Mouse (Mus musculus): ENCODE data around the gene Gm10912. TPM values are rescaled to one million over a fixed set of nuclear protein-coding genes. Genes with fewer than 3 reads are reported as not detected.

The Gm10912 gene
- polyA plus RNA-seq, 1 experiment from 2014 or later: not detected

DNA sequence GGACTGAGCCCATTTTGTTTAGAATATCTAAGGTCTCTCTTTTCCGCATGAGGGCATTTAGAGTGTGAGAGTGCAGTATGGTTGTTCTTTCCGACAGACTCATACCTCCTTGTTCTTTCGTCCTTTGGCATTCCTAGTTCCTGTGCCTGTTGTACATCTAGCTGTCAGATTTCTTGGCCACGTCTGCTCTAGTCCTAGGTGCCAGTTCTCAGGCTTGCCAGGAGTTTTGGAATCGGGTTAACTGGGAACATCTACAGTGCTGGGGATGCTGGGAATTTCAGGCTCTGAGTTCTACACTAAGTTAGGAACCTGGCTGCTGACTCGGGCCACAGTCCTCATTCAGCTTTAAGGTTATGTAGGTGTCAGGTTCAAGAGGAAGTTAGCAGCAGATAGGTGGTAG lies 30.0 kb upstream of the Gm10912 start:
- Histone ChIP-seq H3K9me3 (replicated peaks; ENCODE audit: control insufficient read depth, low read length) (no peaks in the 10 kb centered on the region), H3K4me2 (ENCODE audit: low read depth, low read length) (no peak overlapping the region), H3K4me1 (ENCODE audit: control insufficient read depth, insufficient read depth, low read length) (no peaks in the 10 kb centered on the region; the same call in none of the 2 replicates), H3K27ac (ENCODE audit: low read length) (no peak overlapping the region), H3K27me3 (ENCODE audit: control insufficient read depth, insufficient read depth, low read length) (no peaks in the 10 kb centered on the region), H3K9ac (ENCODE audit: low read length) (no peak overlapping the region), H3K36me3 (ENCODE audit: control insufficient read depth, insufficient read depth, low read length) (peaks cover 6% of the 10 kb centered on the region; the same call in 1 of the 2 replicates), H3K4me3 (replicated peaks; ENCODE audit: low read length) (no peak overlapping the region)
- 73% methylated on average over 6 of the region's 6 CpGs for WGBS
- no peak; the same call in 1 of the 2 replicates for ATAC-seq (ENCODE audit: insufficient read depth, low FRiP score)

DNA sequence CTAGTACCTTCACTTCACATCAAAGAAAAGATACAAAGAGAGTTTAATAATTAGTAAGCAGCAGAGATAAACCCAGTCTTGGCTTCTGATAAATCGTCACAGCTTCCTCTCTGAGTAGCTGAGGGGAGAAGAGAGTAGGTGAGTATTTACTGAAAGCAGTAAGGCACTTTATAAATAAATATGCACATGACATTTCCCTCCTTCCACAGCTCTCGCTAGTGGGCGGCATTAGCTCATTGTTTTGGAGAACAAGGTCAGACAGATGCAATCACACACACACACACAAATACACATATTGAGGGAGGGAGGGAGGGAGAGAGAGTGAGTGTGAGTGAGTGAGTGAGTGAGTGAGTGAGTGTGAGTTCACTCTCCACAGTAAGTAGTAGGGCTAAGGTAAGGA lies 29.3 kb upstream of the Gm10912 start:
- no peak for ATAC-seq (ENCODE audit: insufficient read depth, low FRiP score)
- no peaks in the 10 kb centered on the region for H3K27me3 ChIP-seq (ENCODE audit: control insufficient read depth, insufficient read depth, low read length)
- no peak overlapping the region for H3K27ac ChIP-seq (ENCODE audit: low read length)
- H3K4me3 ChIP-seq (replicated peaks; ENCODE audit: low read length): no peak overlapping the region
- peaks cover 6% of the 10 kb centered on the region; the same call in 1 of the 2 replicates for H3K36me3 ChIP-seq (ENCODE audit: control insufficient read depth, insufficient read depth, low read length)
- H3K4me1 ChIP-seq (ENCODE audit: control insufficient read depth, insufficient read depth, low read length): peaks cover under 1% of the 10 kb centered on the region
- H3K4me2 ChIP-seq (ENCODE audit: low read depth, low read length): no peak overlapping the region
- no peaks in the 10 kb centered on the region for H3K9me3 ChIP-seq (replicated peaks; ENCODE audit: control insufficient read depth, low read length)
- H3K9ac ChIP-seq (ENCODE audit: low read length): no peak overlapping the region
- WGBS: 53% methylated on average over 3 of the region's 3 CpGs

DNA sequence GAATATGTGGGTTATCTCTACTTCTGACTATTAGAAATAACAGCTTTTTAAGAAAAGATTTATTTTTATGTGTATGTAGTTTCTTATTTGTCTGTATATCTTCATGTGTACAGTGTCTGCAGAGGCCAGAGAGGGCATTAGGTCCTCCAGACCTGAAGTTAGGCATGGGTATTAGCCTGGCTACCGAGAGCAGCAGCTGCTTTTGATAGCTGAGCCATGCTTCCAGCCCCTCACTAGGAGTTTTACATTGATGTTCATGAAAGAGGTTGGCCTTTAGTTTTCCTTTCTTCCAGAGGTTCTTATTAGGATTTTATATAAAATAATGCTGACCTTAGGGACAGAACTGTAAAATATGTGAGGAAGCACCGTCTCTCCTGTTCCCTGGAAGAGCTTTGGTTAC lies 27.4 kb upstream of the Gm10912 start:
- no peak for ATAC-seq (ENCODE audit: insufficient read depth, low FRiP score)
- Histone ChIP-seq H3K4me3 (replicated peaks; ENCODE audit: low read length) (no peak overlapping the region), H3K9ac (ENCODE audit: low read length) (no peak overlapping the region), H3K36me3 (ENCODE audit: control insufficient read depth, insufficient read depth, low read length) (peaks cover 6% of the 10 kb centered on the region; the same call in 1 of the 2 replicates), H3K9me3 (replicated peaks; ENCODE audit: control insufficient read depth, low read length) (no peaks in the 10 kb centered on the region), H3K4me1 (ENCODE audit: control insufficient read depth, insufficient read depth, low read length) (peaks cover 5% of the 10 kb centered on the region), H3K4me2 (ENCODE audit: low read depth, low read length) (no peak overlapping the region), H3K27ac (ENCODE audit: low read length) (no peak overlapping the region), H3K27me3 (ENCODE audit: control insufficient read depth, insufficient read depth, low read length) (no peaks in the 10 kb centered on the region)
- 75% methylated on average over 2 of the region's 2 CpGs for WGBS

DNA sequence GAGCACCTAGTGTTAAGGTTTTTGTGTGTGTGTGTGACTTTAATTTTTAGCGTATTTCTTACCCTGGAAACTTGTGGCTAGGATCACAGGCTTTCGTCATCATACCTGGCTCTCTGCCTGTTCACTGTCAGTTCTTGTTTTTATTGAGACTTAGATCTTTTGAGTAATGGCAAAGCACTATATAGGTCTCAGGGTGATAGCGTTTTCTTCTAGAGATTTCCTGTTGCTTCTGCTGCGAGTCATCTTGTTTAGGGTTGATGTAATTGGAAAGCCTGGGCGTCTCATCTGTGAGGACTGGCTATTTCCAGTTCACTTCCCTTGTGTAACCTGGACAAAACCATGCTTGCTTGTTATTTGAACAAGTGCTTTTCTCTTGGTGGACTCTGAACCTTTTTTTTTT lies 24.0 kb upstream of the Gm10912 start:
- Histone ChIP-seq H3K9me3 (replicated peaks; ENCODE audit: control insufficient read depth, low read length) (no peaks in the 10 kb centered on the region), H3K9ac (ENCODE audit: low read length) (no peak overlapping the region), H3K4me1 (ENCODE audit: control insufficient read depth, insufficient read depth, low read length) (peaks cover 5% of the 10 kb centered on the region), H3K36me3 (ENCODE audit: control insufficient read depth, insufficient read depth, low read length) (0 out of 2 replicates have a peak, but pooled peaks cover 6% of the 10 kb centered on the region), H3K27ac (ENCODE audit: low read length) (no peak overlapping the region), H3K4me3 (replicated peaks; ENCODE audit: low read length) (no peak overlapping the region), H3K27me3 (ENCODE audit: control insufficient read depth, insufficient read depth, low read length) (no peaks in the 10 kb centered on the region), H3K4me2 (ENCODE audit: low read depth, low read length) (no peak overlapping the region)
- 43% methylated on average over 5 of the region's 5 CpGs for WGBS
- ATAC-seq (ENCODE audit: insufficient read depth, low FRiP score): no peak

DNA sequence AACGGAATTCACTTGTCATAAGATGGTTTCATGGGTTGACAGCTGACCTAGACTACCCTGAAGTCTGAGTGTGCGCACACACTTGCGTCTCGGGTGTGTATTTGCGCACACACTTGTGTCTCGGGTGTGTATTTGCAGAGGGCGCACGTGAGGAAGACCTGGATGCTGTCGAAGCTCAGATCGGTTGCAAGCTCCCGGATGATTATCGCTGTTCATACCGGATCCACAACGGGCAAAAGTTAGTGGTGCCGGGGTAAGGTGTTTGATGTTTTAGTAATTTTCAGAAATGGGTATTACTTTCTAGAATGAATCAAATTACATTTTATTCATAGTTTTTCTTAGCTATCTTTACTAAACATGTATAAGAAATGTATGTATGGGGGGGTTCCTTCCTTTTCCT lies 22.9 kb upstream of the Gm10912 start:
- H3K9me3 ChIP-seq (replicated peaks; ENCODE audit: control insufficient read depth, low read length): no peaks in the 10 kb centered on the region
- no peaks in the 10 kb centered on the region for H3K27me3 ChIP-seq (ENCODE audit: control insufficient read depth, insufficient read depth, low read length)
- no peak overlapping the region for H3K9ac ChIP-seq (ENCODE audit: low read length)
- 91% methylated on average over 15 of the region's 15 CpGs for WGBS
- ATAC-seq (ENCODE audit: insufficient read depth, low FRiP score): no peak
- peaks cover 5% of the 10 kb centered on the region for H3K4me1 ChIP-seq (ENCODE audit: control insufficient read depth, insufficient read depth, low read length)
- H3K36me3 ChIP-seq (ENCODE audit: control insufficient read depth, insufficient read depth, low read length): 0 out of 2 replicates have a peak, but pooled peaks cover 2% of the 10 kb centered on the region
- H3K4me3 ChIP-seq (replicated peaks; ENCODE audit: low read length): no peak overlapping the region
- no peak overlapping the region for H3K4me2 ChIP-seq (ENCODE audit: low read depth, low read length)
- H3K27ac ChIP-seq (ENCODE audit: low read length): no peak overlapping the region

DNA sequence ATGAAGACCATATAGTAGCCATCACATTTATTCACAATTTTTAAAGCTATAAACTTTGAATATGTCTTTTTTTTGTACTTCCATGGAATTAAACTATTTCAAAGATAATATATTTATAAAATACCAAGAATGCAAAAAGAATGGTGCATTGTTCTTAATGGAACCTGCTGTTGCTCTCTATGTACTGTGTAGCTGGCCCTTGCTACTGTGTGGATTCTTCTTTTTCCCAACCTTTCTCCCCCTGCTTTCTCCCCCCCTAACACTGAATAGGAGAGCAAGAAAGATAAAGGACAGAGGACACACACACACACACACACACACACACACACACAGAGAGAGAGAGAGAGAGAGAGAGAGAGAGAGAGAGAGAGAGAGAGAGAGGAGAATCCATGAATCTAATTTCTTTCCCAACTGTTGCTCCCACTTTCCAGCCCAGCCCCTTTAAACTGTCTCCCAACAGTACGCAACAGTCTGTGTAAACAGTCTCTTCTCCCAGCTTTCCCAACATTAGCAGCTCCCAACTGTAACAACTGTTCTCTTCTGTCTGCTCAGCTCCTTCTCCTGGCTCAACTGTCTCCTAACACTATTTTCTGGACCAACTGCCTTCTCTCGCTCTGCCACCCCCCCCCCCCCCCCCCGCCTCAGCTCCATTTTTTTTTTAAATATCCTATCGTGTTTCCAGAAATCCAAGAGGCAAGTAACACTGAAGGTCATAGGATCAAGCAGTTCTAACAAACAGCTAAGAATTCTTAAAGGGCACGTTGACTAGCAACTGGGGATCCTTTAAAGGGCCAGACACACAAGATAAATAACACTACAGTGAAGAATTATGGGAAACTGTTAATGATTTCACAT lies 21.8 kb upstream of the Gm10912 start:
- Histone ChIP-seq H3K36me3 (ENCODE audit: control insufficient read depth, insufficient read depth, low read length) (0 out of 2 replicates have a peak, but pooled peaks cover 2% of the 10 kb centered on the region), H3K4me1 (ENCODE audit: control insufficient read depth, insufficient read depth, low read length) (peaks cover 5% of the 10 kb centered on the region), H3K4me2 (ENCODE audit: low read depth, low read length) (no peak overlapping the region), H3K27ac (ENCODE audit: low read length) (no peak overlapping the region), H3K9me3 (replicated peaks; ENCODE audit: control insufficient read depth, low read length) (no peaks in the 10 kb centered on the region), H3K27me3 (ENCODE audit: control insufficient read depth, insufficient read depth, low read length) (no peaks in the 10 kb centered on the region), H3K9ac (ENCODE audit: low read length) (no peak overlapping the region), H3K4me3 (replicated peaks; ENCODE audit: low read length) (no peak overlapping the region)
- WGBS: 36% methylated on average over 3 of the region's 5 CpGs
- 0 out of 2 replicates have a peak, but pooled peaks have one; percentile 62 for ATAC-seq (ENCODE audit: insufficient read depth, low FRiP score)

DNA sequence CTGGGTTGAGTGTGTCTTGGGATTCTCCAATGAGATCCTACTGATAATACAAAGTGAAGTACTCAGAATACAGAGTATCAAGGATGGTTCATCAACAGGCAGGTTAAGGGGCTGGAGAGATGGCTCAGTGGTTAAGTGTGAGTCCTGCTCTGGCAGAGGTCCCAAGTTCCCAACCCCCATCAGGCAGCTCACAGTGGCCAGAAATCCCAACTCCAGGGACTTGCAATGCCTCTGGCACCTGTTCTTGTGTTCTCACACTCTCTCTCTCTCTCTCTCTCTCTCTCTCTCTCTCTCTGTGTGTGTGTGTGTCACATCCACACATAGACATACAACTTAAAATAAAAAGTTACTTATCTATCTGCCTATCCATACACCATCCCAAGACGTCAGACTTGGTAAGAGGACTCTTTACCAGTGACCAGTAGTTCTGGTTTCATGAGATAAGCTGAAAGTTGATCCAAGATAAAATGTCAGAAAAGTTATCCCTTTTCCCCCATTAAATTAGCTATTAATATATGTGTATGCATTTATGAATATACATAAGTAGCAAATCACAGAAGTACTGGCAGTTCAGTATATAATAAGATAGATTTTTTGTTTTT lies 21.0 kb upstream of the Gm10912 start:
- WGBS: 49% methylated on average over 1 of the region's 1 CpGs
- H3K27me3 ChIP-seq (ENCODE audit: control insufficient read depth, insufficient read depth, low read length): no peaks in the 10 kb centered on the region
- no peak for ATAC-seq (ENCODE audit: insufficient read depth, low FRiP score)
- H3K9ac ChIP-seq (ENCODE audit: low read length): no peak overlapping the region
- H3K4me2 ChIP-seq (ENCODE audit: low read depth, low read length): no peak overlapping the region
- no peak overlapping the region for H3K27ac ChIP-seq (ENCODE audit: low read length)
- no peaks in the 10 kb centered on the region for H3K9me3 ChIP-seq (replicated peaks; ENCODE audit: control insufficient read depth, low read length)
- no peak overlapping the region for H3K4me3 ChIP-seq (replicated peaks; ENCODE audit: low read length)
- H3K36me3 ChIP-seq (ENCODE audit: control insufficient read depth, insufficient read depth, low read length): 0 out of 2 replicates have a peak, but pooled peaks cover 2% of the 10 kb centered on the region
- peaks cover 5% of the 10 kb centered on the region for H3K4me1 ChIP-seq (ENCODE audit: control insufficient read depth, insufficient read depth, low read length)

DNA sequence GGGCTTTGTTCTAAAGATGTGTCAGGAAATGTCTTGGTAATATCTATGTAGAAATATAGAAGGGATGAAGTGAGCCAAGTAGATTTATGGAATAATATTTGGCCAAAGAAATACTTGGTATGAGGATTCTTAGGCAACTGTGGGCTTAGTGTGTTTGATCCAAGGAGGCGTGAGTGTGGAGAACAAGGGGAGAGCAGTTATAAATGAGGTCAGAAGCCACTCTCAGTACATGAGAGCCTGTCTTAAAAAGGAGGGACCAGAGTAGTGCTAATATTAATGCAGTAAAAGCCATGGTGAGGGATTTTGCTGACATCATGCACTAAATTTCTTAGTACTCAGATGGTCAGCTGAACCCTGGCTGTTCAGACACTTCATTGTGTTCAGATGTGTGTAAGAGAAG lies 7.2 kb upstream of the Gm10912 start:
- H3K9me3 ChIP-seq (replicated peaks; ENCODE audit: control insufficient read depth, low read length): no peaks in the 10 kb centered on the region
- H3K36me3 ChIP-seq (ENCODE audit: control insufficient read depth, insufficient read depth, low read length): peaks cover 9% of the 10 kb centered on the region; the same call in 1 of the 2 replicates
- no peak overlapping the region for H3K27ac ChIP-seq (ENCODE audit: low read length)
- no peaks in the 10 kb centered on the region for H3K4me1 ChIP-seq (ENCODE audit: control insufficient read depth, insufficient read depth, low read length)
- no peak overlapping the region for H3K9ac ChIP-seq (ENCODE audit: low read length)
- ATAC-seq (ENCODE audit: insufficient read depth, low FRiP score): no peak
- no peak overlapping the region for H3K4me2 ChIP-seq (ENCODE audit: low read depth, low read length)
- no peaks in the 10 kb centered on the region for H3K27me3 ChIP-seq (ENCODE audit: control insufficient read depth, insufficient read depth, low read length)
- H3K4me3 ChIP-seq (replicated peaks; ENCODE audit: low read length): no peak overlapping the region
- 72% methylated on average over 1 of the region's 1 CpGs for WGBS

DNA sequence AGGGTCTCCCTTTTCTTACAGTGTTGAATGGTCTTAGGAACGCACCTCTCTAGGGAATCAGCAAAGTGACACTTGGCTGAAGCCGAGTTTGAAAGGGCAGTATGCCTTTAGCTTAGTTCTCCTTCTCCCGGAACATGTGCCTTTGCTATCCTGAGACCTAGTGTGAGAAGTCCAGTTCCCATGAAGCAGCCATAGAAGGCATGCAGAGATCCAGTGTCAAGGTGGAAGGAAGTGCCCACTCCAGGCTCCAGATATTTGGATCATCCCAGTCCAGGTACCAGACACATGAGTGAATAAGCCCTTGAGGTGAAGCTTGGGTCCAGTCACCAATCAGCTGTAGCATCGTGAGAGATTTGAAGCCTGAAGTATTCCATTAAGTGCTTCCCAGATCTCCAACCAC lies 6.7 kb upstream of the Gm10912 start:
- H3K36me3 ChIP-seq (ENCODE audit: control insufficient read depth, insufficient read depth, low read length): peaks cover 6% of the 10 kb centered on the region; the same call in 1 of the 2 replicates
- no peak overlapping the region for H3K4me3 ChIP-seq (replicated peaks; ENCODE audit: low read length)
- H3K9ac ChIP-seq (ENCODE audit: low read length): no peak overlapping the region
- H3K27me3 ChIP-seq (ENCODE audit: control insufficient read depth, insufficient read depth, low read length): no peaks in the 10 kb centered on the region
- H3K4me1 ChIP-seq (ENCODE audit: control insufficient read depth, insufficient read depth, low read length): no peaks in the 10 kb centered on the region
- no peak overlapping the region for H3K4me2 ChIP-seq (ENCODE audit: low read depth, low read length)
- no peaks in the 10 kb centered on the region for H3K9me3 ChIP-seq (replicated peaks; ENCODE audit: control insufficient read depth, low read length)
- 94% methylated on average over 4 of the region's 4 CpGs for WGBS
- no peak for ATAC-seq (ENCODE audit: insufficient read depth, low FRiP score)
- H3K27ac ChIP-seq (ENCODE audit: low read length): no peak overlapping the region
